Mouse (Mus musculus) kidney, embryonic 14.5 days (tissue): ENCODE data around the gene Atp6v1b1. TPM values are rescaled to one million over a fixed set of nuclear protein-coding genes. Genes with fewer than 3 reads are reported as not detected.

ENCODE experiments used
- ATAC-seq: fragments of 200-750 bp; cut with Nextera tagmentation; 2 replicates; pipeline ENCODE4 v1.8.0; 2017; ENCODE audit warnings: moderate number of reproducible peaks, mild to moderate bottlenecking, moderate TSS enrichment, moderate library complexity; ENCODE audit not compliant: low FRiP score, low TSS enrichment
- H3K27ac ChIP-seq: fragments of 300-500 bp; sonication (generic); 2 replicates; pipeline ENCODE4 v1.5.1; 2014; ENCODE audit warnings: low read depth, mild to moderate bottlenecking, low read length, moderate library complexity, mixed read lengths
- H3K27me3 ChIP-seq: fragments of 300-500 bp; sonication (generic); 2 replicates; pipeline ENCODE4 v1.6.1; 2014; ENCODE audit warnings: mild to moderate bottlenecking, low read length; ENCODE audit not compliant: control insufficient read depth, insufficient read depth
- H3K36me3 ChIP-seq: fragments of 300-500 bp; sonication (generic); 2 replicates; pipeline ENCODE4 v1.6.1; 2014; ENCODE audit warnings: low read length, mixed read lengths; ENCODE audit not compliant: control insufficient read depth, insufficient read depth
- H3K4me1 ChIP-seq: fragments of 300-500 bp; sonication (generic); 2 replicates; pipeline ENCODE4 v1.6.1; 2014; ENCODE audit warnings: low read length, mixed read lengths; ENCODE audit not compliant: control insufficient read depth, insufficient read depth
- H3K4me2 ChIP-seq: fragments of 300-500 bp; sonication (generic); replicated peaks from 2 replicates; pipeline ENCODE4 v1.6.1; 2014; ENCODE audit warnings: low read depth, mild to moderate bottlenecking, low read length
- H3K4me3 ChIP-seq: fragments of 300-500 bp; sonication (generic); 2 replicates; pipeline ENCODE4 v1.5.1; 2014; ENCODE audit warnings: mild to moderate bottlenecking, low read length
- H3K9ac ChIP-seq: fragments of 300-500 bp; sonication (generic); 2 replicates; pipeline ENCODE4 v1.6.1; 2014; ENCODE audit warnings: low read depth, mild to moderate bottlenecking, low read length, moderate library complexity
- H3K9me3 ChIP-seq: fragments of 300-500 bp; sonication (generic); 2 replicates; pipeline ENCODE4 v1.6.1; 2016; ENCODE audit warnings: low read length; ENCODE audit not compliant: control insufficient read depth
- WGBS: fragments of 180-500 bp; shearing (Covaris S2); extraction: QIAGEN DNeasy Blood & Tissue Kit; methylation state at CpG from one replicate; pipeline ENCODE4 v1.1.7; 2014; 5-methylcytosine and 5-hydroxymethylcytosine counted together
- polyA plus RNA-seq: library from polyadenylated mRNA; unstranded; fragments of >200 nt; fragmentation: Nextera tagmentation; extraction: Ambion mirVana; gene quantifications from 2 replicates; pipeline ENCODE4 v1.2.1, GENCODE M21; 2014

The Atp6v1b1 gene
- polyA plus RNA-seq, 1 experiment from 2014 or later, result 3.6 TPM

DNA sequence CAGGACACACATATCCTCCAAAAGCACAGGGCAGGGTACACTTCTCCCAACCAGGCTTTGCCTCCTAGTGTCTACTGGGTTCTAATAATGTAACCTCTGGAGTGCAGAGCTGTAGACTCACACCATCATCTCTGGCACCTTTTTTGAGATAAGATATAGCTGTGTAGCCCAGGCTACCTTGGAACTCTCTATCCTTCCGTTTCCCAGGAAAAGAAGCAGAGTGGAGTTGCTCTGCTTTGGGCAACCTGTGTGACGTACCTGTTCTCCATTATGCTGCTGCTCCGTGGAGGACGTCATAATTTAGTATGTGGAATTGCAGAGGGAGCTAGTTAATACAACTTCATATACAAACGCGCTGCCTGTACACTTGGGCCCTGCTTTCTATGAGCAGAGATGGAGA, 19.6 kb downstream of the Atp6v1b1 start, which contains the start of gene Ankrd53:
TSS of gene Ankrd53 (plus strand) at position 301 of the 400 bp plus-strand sequence.
- H3K36me3 ChIP-seq, result no peaks in the 10 kb centered on the region
- H3K9me3 ChIP-seq, result no peaks in the 10 kb centered on the region
- H3K27ac ChIP-seq, result no peak within 1 kb of the TSS
- WGBS, result 25% methylated on average over 6 of the region's 6 CpGs
- H3K4me2 ChIP-seq, result peak within 1 kb of the TSS; percentile 62
- H3K4me3 ChIP-seq, result peak within 1 kb of the TSS; percentile 36
- 0 out of 2 replicates have a peak, but pooled peaks have one; percentile 1 for ATAC-seq
- peaks cover 7% of the 10 kb centered on the region for H3K4me1 ChIP-seq
- H3K27me3 ChIP-seq, result peaks cover 37% of the 10 kb centered on the region
- H3K9ac ChIP-seq, result peak within 1 kb of the TSS; percentile 42; the same call in 1 of the 2 replicates

DNA sequence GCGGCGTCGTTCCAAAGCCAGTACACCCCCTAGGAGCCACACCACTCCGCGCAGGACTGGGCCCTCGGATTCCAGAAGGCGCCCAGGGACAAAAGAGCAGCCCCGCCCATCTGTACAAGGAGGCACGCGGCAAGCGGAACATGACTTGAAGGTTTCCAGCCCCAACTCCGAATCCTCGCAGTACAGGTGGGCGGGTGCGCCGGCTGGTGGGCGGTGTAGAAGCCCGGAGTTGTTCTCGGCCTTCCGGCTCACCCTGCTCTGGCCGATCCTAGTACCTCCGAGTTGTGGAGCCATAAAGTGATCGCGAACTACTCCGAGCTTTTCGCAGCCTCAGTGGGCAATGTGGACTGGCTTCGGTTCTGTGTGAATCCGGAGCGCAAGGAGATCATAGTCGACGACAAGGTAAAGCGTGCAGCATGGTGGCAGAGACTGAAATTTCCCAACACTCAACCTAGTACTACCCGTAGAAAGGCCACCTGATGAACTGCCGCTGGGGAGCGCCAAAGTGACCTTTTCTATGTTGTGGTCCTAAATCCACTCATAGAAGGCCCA, 20.2 kb downstream of the Atp6v1b1 start:
- Histone ChIP-seq H3K4me3 (peak overlapping the region; percentile 36), H3K4me2 (peak overlapping the region; percentile 62), H3K9me3 (no peaks in the 10 kb centered on the region), H3K27ac (no peak overlapping the region), H3K4me1 (peaks cover 7% of the 10 kb centered on the region), H3K36me3 (no peaks in the 10 kb centered on the region), H3K27me3 (peaks cover 31% of the 10 kb centered on the region), H3K9ac (peak overlapping the region; percentile 42; the same call in 1 of the 2 replicates)
- peak; percentile 78 for ATAC-seq
- 1% methylated on average over 35 of the region's 35 CpGs for WGBS

DNA sequence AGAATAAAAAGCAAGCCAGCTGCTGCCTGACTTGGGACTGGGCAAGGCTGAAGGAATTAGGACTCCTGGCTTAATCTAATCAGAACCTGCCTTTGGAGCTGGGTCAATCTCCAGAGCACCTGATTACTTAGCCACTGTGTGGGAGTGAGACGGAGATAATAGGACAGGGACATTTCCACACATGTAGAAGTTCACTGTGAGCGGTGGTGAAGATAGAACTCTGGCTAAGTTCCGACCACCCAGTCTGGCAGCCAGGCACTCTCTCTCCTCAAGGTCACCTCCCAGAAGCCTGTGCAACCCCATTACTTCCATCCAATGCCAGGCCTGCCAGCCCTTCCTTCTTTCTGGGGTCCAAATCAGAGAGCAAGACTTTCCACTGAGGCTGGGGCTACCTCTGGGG, 24.2 kb downstream of the Atp6v1b1 start:
- 81% methylated on average over 3 of the region's 3 CpGs for WGBS
- Histone ChIP-seq H3K9me3 (no peaks in the 10 kb centered on the region), H3K4me2 (no peak overlapping the region), H3K4me1 (peaks cover 7% of the 10 kb centered on the region), H3K9ac (no peak overlapping the region), H3K36me3 (peaks cover 29% of the 10 kb centered on the region), H3K27me3 (peaks cover 8% of the 10 kb centered on the region; the same call in 1 of the 2 replicates), H3K27ac (no peak overlapping the region), H3K4me3 (no peak overlapping the region)
- no peak for ATAC-seq

GRCm38 (mm10) chr6:83768485-83768884, 25.7 kb downstream of the Atp6v1b1 start:
- Histone ChIP-seq H3K4me2 (no peak overlapping the region), H3K9ac (no peak overlapping the region), H3K36me3 (peaks cover 37% of the 10 kb centered on the region), H3K9me3 (no peaks in the 10 kb centered on the region), H3K4me3 (no peak overlapping the region), H3K27me3 (no peaks in the 10 kb centered on the region), H3K4me1 (no peaks in the 10 kb centered on the region), H3K27ac (no peak overlapping the region)
- no peak for ATAC-seq
- 66% methylated on average over 5 of the region's 5 CpGs for WGBS

DNA sequence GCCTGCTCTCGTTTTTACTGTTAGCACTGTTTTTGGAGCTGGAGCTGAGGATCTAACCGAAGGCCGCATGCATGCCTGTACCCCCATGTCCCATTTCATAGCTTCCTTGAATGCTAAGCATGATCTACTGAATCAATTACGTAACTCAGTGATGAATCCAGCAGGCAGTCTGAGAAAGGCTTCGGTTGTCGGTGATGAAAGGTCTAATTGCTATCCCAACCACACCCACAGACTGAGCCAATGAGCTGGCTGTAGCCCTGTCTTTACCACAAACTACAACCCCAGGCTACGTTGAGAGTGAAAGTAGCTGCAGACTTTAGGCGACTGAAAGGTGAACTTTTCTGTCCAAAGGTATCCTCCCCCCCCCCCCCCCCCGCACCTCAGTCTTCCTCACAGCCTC, 31.3 kb downstream of the Atp6v1b1 start:
- 54% methylated on average over 8 of the region's 9 CpGs for WGBS

GRCm38 (mm10) chr6:83774781-83775563, 32.2 kb downstream of the Atp6v1b1 start:
- H3K4me1 ChIP-seq, result 0 out of 2 replicates have a peak, but pooled peaks cover 5% of the 10 kb centered on the region
- no peaks in the 10 kb centered on the region for H3K9me3 ChIP-seq
- no peaks in the 10 kb centered on the region for H3K27me3 ChIP-seq
- ATAC-seq, result peak; percentile 51
- WGBS, result 0% methylated on average over 14 of the region's 14 CpGs
- H3K36me3 ChIP-seq, result peaks cover 26% of the 10 kb centered on the region
- peak overlapping the region; percentile 93 for H3K9ac ChIP-seq
- H3K4me2 ChIP-seq, result peak overlapping the region; percentile 84
- H3K27ac ChIP-seq, result peak overlapping the region; percentile 79
- peak overlapping the region; percentile 96 for H3K4me3 ChIP-seq

More for the DNA sequence above, 31.3 kb downstream of the Atp6v1b1 start:
- peak overlapping the region; percentile 93; the same call in 1 of the 2 replicates for H3K9ac ChIP-seq
- H3K4me1 ChIP-seq, result 0 out of 2 replicates have a peak, but pooled peaks cover 5% of the 10 kb centered on the region
- peak overlapping the region; percentile 96; the same call in 1 of the 2 replicates for H3K4me3 ChIP-seq
- no peak overlapping the region for H3K27ac ChIP-seq
- ATAC-seq, result no peak
- H3K36me3 ChIP-seq, result peaks cover 33% of the 10 kb centered on the region
- H3K4me2 ChIP-seq, result peak overlapping the region; percentile 84
- H3K9me3 ChIP-seq, result no peaks in the 10 kb centered on the region
- no peaks in the 10 kb centered on the region for H3K27me3 ChIP-seq

DNA sequence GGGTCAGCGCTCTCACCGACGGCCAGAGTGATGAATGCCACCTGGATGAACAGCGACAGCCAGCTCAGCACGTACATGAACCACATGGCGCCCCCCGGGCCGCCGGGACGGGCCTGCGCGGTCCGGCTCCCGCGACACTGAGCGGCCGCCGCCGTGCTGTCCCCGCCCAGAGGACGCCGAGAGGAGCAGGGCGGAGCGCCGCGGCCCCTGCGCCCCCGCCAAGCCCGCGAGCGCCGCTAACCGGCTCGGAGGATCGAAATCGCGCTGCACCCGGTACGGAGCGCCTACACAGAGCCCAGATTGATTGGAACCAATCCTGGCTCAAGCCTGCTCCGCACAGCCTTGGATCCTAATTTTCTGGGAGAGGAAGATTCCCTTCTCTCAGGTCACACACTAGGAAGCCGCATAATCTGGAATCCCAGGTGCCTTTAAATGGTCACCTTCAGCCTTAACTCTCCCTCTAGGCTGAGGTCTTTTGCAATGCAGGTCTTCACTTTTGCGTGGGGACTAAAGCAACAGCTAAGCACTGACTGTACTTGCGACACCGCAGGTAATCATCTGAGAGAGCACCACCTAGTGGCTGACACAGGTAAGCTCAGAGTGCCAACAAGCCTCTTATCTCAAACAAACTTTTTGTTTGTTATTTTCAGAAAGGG, 33.0 kb downstream of the Atp6v1b1 start, which contains the start of gene Tex261:
TSS of gene Tex261 (minus strand) at position 176 of the 656 bp plus-strand sequence.
- Histone ChIP-seq H3K4me1 (0 out of 2 replicates have a peak, but pooled peaks cover 5% of the 10 kb centered on the region), H3K4me3 (peak within 1 kb of the TSS; percentile 96), H3K4me2 (peak within 1 kb of the TSS; percentile 84), H3K9ac (peak within 1 kb of the TSS; percentile 93), H3K27ac (peak within 1 kb of the TSS; percentile 79), H3K27me3 (no peaks in the 10 kb centered on the region), H3K9me3 (no peaks in the 10 kb centered on the region), H3K36me3 (peaks cover 18% of the 10 kb centered on the region)
- peak; percentile 92 for ATAC-seq
- under 1% methylated on average over 45 of the region's 45 CpGs for WGBS

DNA sequence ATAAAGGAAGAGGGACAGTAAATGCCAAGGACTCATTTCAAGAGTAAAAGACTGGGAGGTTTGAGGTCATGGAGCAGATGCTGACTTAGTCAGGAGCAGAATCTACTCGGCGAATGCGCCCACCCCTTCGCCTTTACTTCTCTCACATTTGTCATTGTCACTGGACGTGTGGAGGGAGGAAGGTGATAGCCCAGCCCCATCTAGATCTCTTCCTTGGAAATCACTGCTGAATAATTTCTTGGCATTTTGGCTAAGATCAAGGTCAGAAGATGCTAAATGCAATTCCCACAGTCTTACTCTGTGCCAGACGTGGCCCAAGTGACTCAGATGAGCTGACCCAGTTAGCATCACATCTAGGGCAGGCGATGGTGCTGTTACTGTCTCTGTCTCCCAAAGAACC, 35.5 kb downstream of the Atp6v1b1 start:
- no peaks in the 10 kb centered on the region for H3K9me3 ChIP-seq
- ATAC-seq, result no peak
- no peak overlapping the region for H3K9ac ChIP-seq
- H3K4me1 ChIP-seq, result 0 out of 2 replicates have a peak, but pooled peaks cover 5% of the 10 kb centered on the region
- no peaks in the 10 kb centered on the region for H3K27me3 ChIP-seq
- H3K27ac ChIP-seq, result no peak overlapping the region
- no peak overlapping the region for H3K4me3 ChIP-seq
- H3K36me3 ChIP-seq, result no peaks in the 10 kb centered on the region
- 73% methylated on average over 7 of the region's 7 CpGs for WGBS
- no peak overlapping the region for H3K4me2 ChIP-seq
